Mouse (Mus musculus): ENCODE data around the gene Alpk1.

DNA sequence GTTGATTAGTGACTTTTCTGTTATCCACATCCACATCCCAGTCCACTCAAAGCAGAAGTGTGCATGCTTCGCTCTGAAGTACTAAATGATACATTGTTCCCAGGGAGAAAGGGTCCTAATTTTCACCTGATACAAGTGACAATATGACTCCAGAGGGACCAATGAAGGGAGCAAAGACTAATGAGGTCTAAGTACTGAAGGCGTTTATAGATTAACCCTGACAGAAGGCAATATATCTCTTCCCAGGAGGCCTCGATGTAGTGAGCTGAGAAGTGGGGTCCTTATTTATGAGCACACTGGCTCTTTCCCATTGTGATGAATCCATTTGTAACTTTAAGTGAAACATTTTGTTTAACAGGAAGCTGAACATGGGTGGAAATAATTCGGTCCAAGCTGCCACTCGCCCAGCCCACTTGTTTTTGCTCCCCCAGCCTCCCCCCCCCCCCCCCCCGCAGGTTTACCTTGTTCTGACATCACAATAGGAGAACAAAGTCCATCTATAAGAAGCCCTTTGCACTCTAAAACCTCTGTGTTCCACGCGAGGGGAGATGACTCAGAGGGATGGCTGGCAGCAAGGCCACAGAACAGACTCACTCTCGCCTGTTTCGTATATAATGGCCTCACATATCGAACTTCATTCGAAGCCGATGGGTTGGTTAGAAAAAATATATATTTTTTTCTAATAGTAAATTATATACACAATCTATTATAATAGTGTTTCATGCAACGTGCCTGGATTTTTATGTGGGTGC is 36.5 kb downstream of the Alpk1 start:
- TF ChIP-seq CTCF (IDR thresholded peaks at IDR 0.05; ENCODE audit: borderline replicate concordance, control insufficient read depth, extremely low read depth, insufficient read depth, low read length, poor library complexity): no peak
- TF ChIP-seq POLR2A (IDR thresholded peaks at IDR 0.05; ENCODE audit: control insufficient read depth, extremely low read depth, insufficient read depth, low read length, poor library complexity): no peak
